Mouse (Mus musculus): ENCODE data around the gene Ppp2r3c.
"Not testable (repeated sequence)": the region's sequence is repeated elsewhere in the genome, so short reads cannot be mapped to it uniquely, and the experiment has no call there.

Ppp2r3c gene

GRCm38 (mm10) chr12:55272243-55272642 lies 30.6 kb downstream of the Ppp2r3c start:
- no peak for ATAC-seq (ENCODE audit: low TSS enrichment)

- not testable (repeated sequence) for ATAC-seq (ENCODE audit: low TSS enrichment)
Observed at GRCm38 (mm10) chr12:55263385-55263784, 39.4 kb downstream of the Ppp2r3c start.

- ATAC-seq (ENCODE audit: low TSS enrichment): not testable (repeated sequence)
Observed at GRCm38 (mm10) chr12:55261950-55262349, 40.8 kb downstream of the Ppp2r3c start.

- ATAC-seq (ENCODE audit: low TSS enrichment): not testable (repeated sequence)
Observed at GRCm38 (mm10) chr12:55242243-55242642, 60.6 kb downstream of the Ppp2r3c start.

- peak; percentile 50 for ATAC-seq (ENCODE audit: low TSS enrichment)
Observed at GRCm38 (mm10) chr12:55230520-55230861, 72.3 kb downstream of the Ppp2r3c start.

GRCm38 (mm10) chr12:55229626-55230519 lies 72.9 kb downstream of the Ppp2r3c start, which contains the start of gene Srp54c:
Srp54c (plus strand) TSS chr12:55230168.
- peak; percentile 99 for ATAC-seq (ENCODE audit: low TSS enrichment)

Data from frontal cortex, adult (tissue).